Mouse (Mus musculus) myocyte (in vitro differentiated cells): ENCODE data around the gene Kri1.

ENCODE experiments used
- CEBPB ChIP-seq: IDR thresholded peaks from 2 replicates; pipeline ENCODE4 v1.6.1; 2011; ENCODE audit warnings: mild to moderate bottlenecking, moderate library complexity; ENCODE audit not compliant: poor library complexity, insufficient read depth, severe bottlenecking
- E2F4 ChIP-seq: IDR thresholded peaks from one replicate; pipeline ENCODE4 v1.6.1; 2011; ENCODE audit warnings: mild to moderate bottlenecking, control low read depth, moderate library complexity; ENCODE audit not compliant: insufficient read depth
- MAX ChIP-seq: IDR thresholded peaks from one replicate; pipeline ENCODE4 v1.6.1; 2011; ENCODE audit warnings: low read depth, mild to moderate bottlenecking, control low read depth
- MYOD1 ChIP-seq, 3 experiments: IDR thresholded peaks; one replicate each; pipeline ENCODE4 v1.6.1; 2011; ENCODE audit warnings: control low read depth in 2 of 3, low read depth in 2 of 3, mild to moderate bottlenecking in 2 of 3, moderate library complexity in 1 of 3; ENCODE audit not compliant: insufficient read length in 2 of 3, control insufficient read depth in 1 of 3
- MYOG ChIP-seq, 3 experiments: IDR thresholded peaks; one replicate each; pipeline ENCODE4 v1.6.1; 2011; ENCODE audit warnings: control low read depth in 2 of 3, low read depth in 2 of 3, mild to moderate bottlenecking in 2 of 3; ENCODE audit not compliant: insufficient read length in 2 of 3, control insufficient read depth in 1 of 3, insufficient read depth in 1 of 3
- POLR2A ChIP-seq: IDR thresholded peaks from one replicate; pipeline ENCODE4 v1.6.1; 2011; ENCODE audit warnings: low read depth, mild to moderate bottlenecking, control low read depth, moderate library complexity; ENCODE audit not compliant: insufficient read length
- POLR2AphosphoS2 ChIP-seq: IDR thresholded peaks from one replicate; pipeline ENCODE4 v1.6.1; 2011; ENCODE audit warnings: low read depth, control low read depth; ENCODE audit not compliant: insufficient read length
- REST ChIP-seq: IDR thresholded peaks from one replicate; pipeline ENCODE4 v1.6.1; 2011; ENCODE audit warnings: mild to moderate bottlenecking, control low read depth, moderate library complexity; ENCODE audit not compliant: insufficient read depth, insufficient read length
- SRF ChIP-seq: IDR thresholded peaks from one replicate; pipeline ENCODE4 v1.6.1; 2011; ENCODE audit warnings: low read depth; ENCODE audit not compliant: control insufficient read depth, insufficient read length
- TCF12 ChIP-seq: IDR thresholded peaks from one replicate; pipeline ENCODE4 v1.6.1; 2011; ENCODE audit warnings: mild to moderate bottlenecking, control low read depth; ENCODE audit not compliant: poor library complexity, insufficient read depth, severe bottlenecking
- TCF3 ChIP-seq: IDR thresholded peaks from one replicate; pipeline ENCODE4 v1.6.1; 2011; ENCODE audit warnings: low read depth, control low read depth; ENCODE audit not compliant: insufficient read length
- USF1 ChIP-seq: IDR thresholded peaks from one replicate; pipeline ENCODE4 v1.6.1; 2011; ENCODE audit warnings: low read depth, mild to moderate bottlenecking, control low read depth, moderate library complexity

- no peak for TF ChIP-seq POLR2A
- TF ChIP-seq MYOG (IDR thresholded peaks at IDR 0.05; ENCODE audit: control insufficient read depth in 1 of 3, insufficient read depth in 1 of 3, insufficient read length in 2 of 3, low read depth in 2 of 3): no peak
- no peak for TF ChIP-seq REST
- TF ChIP-seq TCF12: no peak
- no peak for TF ChIP-seq E2F4
- TF ChIP-seq USF1: no peak
- no peak for TF ChIP-seq MAX
- TF ChIP-seq POLR2AphosphoS2: no peak
- no peak for TF ChIP-seq SRF
- no peak for TF ChIP-seq TCF3
- TF ChIP-seq MYOD1 (IDR thresholded peaks at IDR 0.05; ENCODE audit: control insufficient read depth in 1 of 3, insufficient read length in 2 of 3, low read depth in 2 of 3): no peak
- no peak for TF ChIP-seq CEBPB
Measured at GRCm38 (mm10) chr9:21315421-21315820, 27.7 kb upstream of the Kri1 start.
